11 mouse cellular contexts compared by ENCODE assay signal in the genomic region with DNA sequence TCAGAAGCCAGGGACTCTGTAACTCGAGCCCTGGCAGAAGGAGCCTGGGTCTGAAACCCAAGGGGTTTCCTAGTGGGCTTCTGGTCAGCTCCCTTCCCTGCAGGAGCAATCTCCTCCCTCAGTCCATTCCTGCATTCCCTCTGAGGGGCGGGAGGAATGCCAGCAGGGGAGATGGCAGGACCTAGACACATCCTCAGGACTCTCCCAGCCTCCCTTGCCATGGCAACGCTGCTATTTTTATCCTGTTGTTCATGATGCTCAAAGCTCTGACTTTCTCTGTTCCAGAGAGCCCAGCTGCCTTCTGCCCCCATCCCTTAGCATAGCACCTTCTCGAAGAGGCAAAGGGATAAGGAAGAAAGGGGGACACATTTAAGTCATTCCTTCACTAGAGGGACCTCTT. TPM values are rescaled to one million over a fixed set of nuclear protein-coding genes. Genes with fewer than 3 reads are reported as not detected.
DNase-seq lines count a peak whose midpoint lies in the region; ATAC-seq lines count a peak whose summit lies in the region.
"Had no signal": no experiment of that assay in that cellular context is flagged by ENCODE, and none has a peak within 500 bp of the region (broad histone marks: within the 10 kb centered on the region; RNA-seq: fewer than 3 reads in every experiment).

No protein-coding gene starts in this region.

- H3K4me1 ChIP-seq in forebrain, embryonic 11.5 days (replicated peaks; ENCODE audit: control insufficient read depth, insufficient read depth, low read length): peaks cover 14% of the 10 kb centered on the region

- H3K27ac ChIP-seq in forebrain, embryonic 11.5 days (ENCODE audit: low read depth, low read length): no peak overlapping the region
- H3K27ac ChIP-seq: embryonic facial prominence, embryonic 12.5 days had no signal

- H3K27me3 ChIP-seq in forebrain, embryonic 11.5 days (ENCODE audit: control insufficient read depth, insufficient read depth, low read length): peaks cover 5% of the 10 kb centered on the region; the same call in 1 of the 2 replicates

- H3K4me3 ChIP-seq in forebrain, embryonic 11.5 days (ENCODE audit: low read depth, low read length): no peak overlapping the region
- H3K4me3 ChIP-seq: embryonic facial prominence, embryonic 12.5 days had no signal

- no peaks in the 10 kb centered on the region for H3K9me3 ChIP-seq in forebrain, embryonic 11.5 days (ENCODE audit: control insufficient read depth, low read length)
- H3K9me3 ChIP-seq: embryonic facial prominence, embryonic 12.5 days had no signal

- H3K36me3 ChIP-seq in forebrain, embryonic 11.5 days (ENCODE audit: control insufficient read depth, insufficient read depth, low read length): no peaks in the 10 kb centered on the region
- H3K36me3 ChIP-seq: embryonic facial prominence, embryonic 12.5 days had no signal

- H3K4me2 ChIP-seq in forebrain, embryonic 11.5 days (ENCODE audit: low read depth, low read length, severe bottlenecking): no peak overlapping the region
- H3K4me2 ChIP-seq: embryonic facial prominence, embryonic 12.5 days had no signal

- no peak for ATAC-seq in forebrain, embryonic 11.5 days (replicated peaks; ENCODE audit: low FRiP score)
- no peak for ATAC-seq in granulocyte monocyte progenitor cell, adult 5-6 weeks (replicated peaks; ENCODE audit: poor library complexity, severe bottlenecking)

- H3K9ac ChIP-seq in forebrain, embryonic 11.5 days (ENCODE audit: low read length): no peak overlapping the region
- H3K9ac ChIP-seq: embryonic facial prominence, embryonic 12.5 days had no signal

- intact Hi-C loops in left cerebral cortex, postnatal 36 days (cut with DNase I): no loop called here

- DNase-seq in retina, adult 2 months (ENCODE audit: low read depth, low spot score): peak; percentile 34
- DNase-seq in retina, embryonic 14.5 days (ENCODE audit: low spot score): no peak
- DNase-seq in forebrain, embryonic 11.5 days (ENCODE audit: low spot score): peak; percentile 48
- peak; percentile 46 to 66 for DNase-seq in left cerebral cortex, postnatal 36 days (ENCODE audit: low spot score in 2 of 2)
- DNase-seq in kidney, adult 11 months: no peak
- DNase-seq in urinary bladder, adult 18-20 months (ENCODE audit: low spot score in 2 of 2): no peak
- DNase-seq in kidney, postnatal 14 days: no peak

- 20% methylated on average over 4 of the region's 4 CpGs for WGBS in forebrain, embryonic 11.5 days

RNA-seq across cellular contexts. Expression of a gene that starts 16.9 kb away (rescaled TPM):
- 4.7 and 5.6 TPM in 2 replicates for polyA plus RNA-seq in forebrain, embryonic 11.5 days (2014; fragmentation: Nextera tagmentation; extraction: Ambion mirVana)
- 1 to 10 TPM; 5.4 to 6.2 TPM for total RNA-seq in left cerebral cortex, postnatal 36 days (2021)
- not detected in 2 replicates for total RNA-seq in granulocyte monocyte progenitor cell, adult 5-6 weeks (2014; fragmentation: Nextera tagmentation)
- not detected in 2 replicates for total RNA-seq in granulocyte monocyte progenitor cell, adult 5-6 weeks (2017)

RNA-seq across cellular contexts. Expression of a gene that starts 16.9 kb away (rescaled TPM):
- 8.1 and 12.1 TPM in 2 replicates for polyA plus RNA-seq in forebrain, embryonic 11.5 days (2014; fragmentation: Nextera tagmentation; extraction: Ambion mirVana)
- 1 to 10 TPM; 6.3 to 6.4 TPM for total RNA-seq in left cerebral cortex, postnatal 36 days (2021)
- total RNA-seq in granulocyte monocyte progenitor cell, adult 5-6 weeks (2014; fragmentation: Nextera tagmentation): not detected in 2 replicates
- not detected in 2 replicates for total RNA-seq in granulocyte monocyte progenitor cell, adult 5-6 weeks (2017)

RNA-seq across cellular contexts. Expression of a gene that starts 21.4 kb away (rescaled TPM):
- not detected in 2 replicates for polyA plus RNA-seq in forebrain, embryonic 11.5 days (2014; fragmentation: Nextera tagmentation; extraction: Ambion mirVana)
- total RNA-seq in left cerebral cortex, postnatal 36 days (2021): not detected
- not detected in 2 replicates for total RNA-seq in granulocyte monocyte progenitor cell, adult 5-6 weeks (2014; fragmentation: Nextera tagmentation)
- total RNA-seq in granulocyte monocyte progenitor cell, adult 5-6 weeks (2017): not detected in 2 replicates
- polyA plus RNA-seq: embryonic facial prominence, embryonic 12.5 days; intestine, embryonic 14.5 days; stomach, embryonic 16.5 days had no signal

Comparison
In these comparisons a context has a peak if more than half of its experiments do, and no peak if none do; other contexts are left out.
1. DNase-seq: peak in retina, adult 2 months (single experiment), forebrain, embryonic 11.5 days (single experiment) and left cerebral cortex, postnatal 36 days (2 of 2); none in retina, embryonic 14.5 days (single experiment), kidney, adult 11 months (single experiment), urinary bladder, adult 18-20 months (0 of 2) and kidney, postnatal 14 days (single experiment).
2. RNA of a gene that starts 16.9 kb away (total RNA-seq): 5.4 to 6.2 TPM in left cerebral cortex, postnatal 36 days; not detected in granulocyte monocyte progenitor cell, adult 5-6 weeks; every median in the first group is over 4 times any median in the second.
3. RNA of a gene that starts 16.9 kb away (total RNA-seq): 6.3 to 6.4 TPM in left cerebral cortex, postnatal 36 days; not detected in granulocyte monocyte progenitor cell, adult 5-6 weeks; every median in the first group is over 4 times any median in the second.